Mouse (Mus musculus): ENCODE results near the gene Phf20. TPM values are rescaled to one million over a fixed set of nuclear protein-coding genes. Genes with fewer than 3 reads are reported as not detected.
A peak's percentile ranks its signal among the peaks of the same experiment; 100 is the strongest.
"Not testable (repeated sequence)": the region's sequence is repeated elsewhere in the genome, so short reads cannot be mapped to it uniquely, and the experiment has no call there.

The Phf20 gene
- polyA plus RNA-seq, 1 experiment from 2014 or later = 119 TPM

- Histone ChIP-seq H3K36me3 (ENCODE audit: control insufficient read depth, insufficient read depth, low read length) (peaks cover 24% of the 10 kb centered on the region), H3K4me3 (ENCODE audit: low read depth, low read length) (peak overlapping the region; percentile 100), H3K27me3 (ENCODE audit: control insufficient read depth, insufficient read depth, low read length) (no peaks in the 10 kb centered on the region), H3K9me3 (ENCODE audit: control insufficient read depth, low read length) (no peaks in the 10 kb centered on the region), H3K9ac (replicated peaks; ENCODE audit: low read depth, low read length) (peak overlapping the region; percentile 100), H3K4me2 (ENCODE audit: low read depth, low read length) (no peak overlapping the region; the same call in 1 of the 2 replicates), H3K4me1 (ENCODE audit: control insufficient read depth, insufficient read depth, low read length) (peaks cover 27% of the 10 kb centered on the region), H3K27ac (ENCODE audit: low read depth, low read length) (peak overlapping the region; percentile 99)
- 0% methylated on average over 34 of the region's 41 CpGs for WGBS
- ATAC-seq (ENCODE audit: low read depth) = peak; percentile 29; the same call in 1 of the 2 replicates
Measured at GRCm38 (mm10) chr2:156179796-156180093, 16.5 kb upstream of the Phf20 start.

GRCm38 (mm10) chr2:156180094-156180821, 16.0 kb upstream of the Phf20 start, which contains the start of gene Rbm39:
Gene Rbm39, minus strand, starts transcription at chr2:156180238.
- H3K4me1 ChIP-seq (ENCODE audit: control insufficient read depth, insufficient read depth, low read length) = peaks cover 27% of the 10 kb centered on the region
- H3K9ac ChIP-seq (replicated peaks; ENCODE audit: low read depth, low read length) = peak within 1 kb of the TSS; percentile 100
- WGBS = under 1% methylated on average over 47 of the region's 47 CpGs
- peak within 1 kb of the TSS; percentile 100 for H3K4me3 ChIP-seq (ENCODE audit: low read depth, low read length)
- H3K9me3 ChIP-seq (ENCODE audit: control insufficient read depth, low read length) = no peaks in the 10 kb centered on the region
- peak within 1 kb of the TSS; percentile 90 for H3K4me2 ChIP-seq (ENCODE audit: low read depth, low read length)
- no peaks in the 10 kb centered on the region for H3K27me3 ChIP-seq (ENCODE audit: control insufficient read depth, insufficient read depth, low read length)
- peaks cover 24% of the 10 kb centered on the region for H3K36me3 ChIP-seq (ENCODE audit: control insufficient read depth, insufficient read depth, low read length)
- H3K27ac ChIP-seq (ENCODE audit: low read depth, low read length) = peak within 1 kb of the TSS; percentile 99
- peak; percentile 98 for ATAC-seq (ENCODE audit: low read depth)

GRCm38 (mm10) chr2:156180824-156181590, 15.3 kb upstream of the Phf20 start:
- no peak for ATAC-seq (ENCODE audit: low read depth)
- peak overlapping the region; percentile 99 for H3K27ac ChIP-seq (ENCODE audit: low read depth, low read length)
- WGBS = 11% methylated on average over 8 of the region's 8 CpGs

GRCm38 (mm10) chr2:156181592-156181991, 14.7 kb upstream of the Phf20 start:
- Histone ChIP-seq H3K27ac (ENCODE audit: low read depth, low read length) (no peak overlapping the region), H3K4me3 (ENCODE audit: low read depth, low read length) (no peak overlapping the region), H3K27me3 (ENCODE audit: control insufficient read depth, insufficient read depth, low read length) (no peaks in the 10 kb centered on the region), H3K36me3 (ENCODE audit: control insufficient read depth, insufficient read depth, low read length) (peaks cover 16% of the 10 kb centered on the region), H3K9ac (replicated peaks; ENCODE audit: low read depth, low read length) (no peak overlapping the region), H3K4me1 (ENCODE audit: control insufficient read depth, insufficient read depth, low read length) (peaks cover 27% of the 10 kb centered on the region), H3K4me2 (ENCODE audit: low read depth, low read length) (peak overlapping the region; percentile 67; the same call in 1 of the 2 replicates), H3K9me3 (ENCODE audit: control insufficient read depth, low read length) (no peaks in the 10 kb centered on the region)
- 57% methylated on average over 2 of the region's 2 CpGs for WGBS
- ATAC-seq (ENCODE audit: low read depth) = no peak

More at GRCm38 (mm10) chr2:156180824-156181590, 15.3 kb upstream of the Phf20 start:
- peaks cover 19% of the 10 kb centered on the region for H3K36me3 ChIP-seq (ENCODE audit: control insufficient read depth, insufficient read depth, low read length)
- H3K9me3 ChIP-seq (ENCODE audit: control insufficient read depth, low read length) = no peaks in the 10 kb centered on the region
- peak overlapping the region; percentile 67 for H3K4me2 ChIP-seq (ENCODE audit: low read depth, low read length)
- peak overlapping the region; percentile 100 for H3K9ac ChIP-seq (replicated peaks; ENCODE audit: low read depth, low read length)
- H3K4me3 ChIP-seq (ENCODE audit: low read depth, low read length) = peak overlapping the region; percentile 100
- no peaks in the 10 kb centered on the region for H3K27me3 ChIP-seq (ENCODE audit: control insufficient read depth, insufficient read depth, low read length)
- H3K4me1 ChIP-seq (ENCODE audit: control insufficient read depth, insufficient read depth, low read length) = peaks cover 27% of the 10 kb centered on the region

GRCm38 (mm10) chr2:156189241-156189640, 7.0 kb upstream of the Phf20 start:
- not testable (repeated sequence) for H3K4me2 ChIP-seq (ENCODE audit: low read depth, low read length); H3K27ac ChIP-seq (ENCODE audit: low read depth, low read length); ATAC-seq (ENCODE audit: low read depth); H3K9ac ChIP-seq (replicated peaks; ENCODE audit: low read depth, low read length); H3K27me3 ChIP-seq (ENCODE audit: control insufficient read depth, insufficient read depth, low read length); H3K4me3 ChIP-seq (ENCODE audit: low read depth, low read length); H3K36me3 ChIP-seq (ENCODE audit: control insufficient read depth, insufficient read depth, low read length); H3K4me1 ChIP-seq (ENCODE audit: control insufficient read depth, insufficient read depth, low read length); H3K9me3 ChIP-seq (ENCODE audit: control insufficient read depth, low read length)
- WGBS = 87% methylated on average over 7 of the region's 7 CpGs

- ATAC-seq (ENCODE audit: low read depth) = no peak
- H3K4me3 ChIP-seq (ENCODE audit: low read depth, low read length) = no peak overlapping the region
- no peak overlapping the region for H3K27ac ChIP-seq (ENCODE audit: low read depth, low read length)
- H3K36me3 ChIP-seq (ENCODE audit: control insufficient read depth, insufficient read depth, low read length) = no peaks in the 10 kb centered on the region
- H3K4me1 ChIP-seq (ENCODE audit: control insufficient read depth, insufficient read depth, low read length) = no peaks in the 10 kb centered on the region
- no peaks in the 10 kb centered on the region for H3K9me3 ChIP-seq (ENCODE audit: control insufficient read depth, low read length)
- 88% methylated on average over 14 of the region's 14 CpGs for WGBS
- H3K27me3 ChIP-seq (ENCODE audit: control insufficient read depth, insufficient read depth, low read length) = no peaks in the 10 kb centered on the region
- H3K9ac ChIP-seq (replicated peaks; ENCODE audit: low read depth, low read length) = no peak overlapping the region
- no peak overlapping the region for H3K4me2 ChIP-seq (ENCODE audit: low read depth, low read length)
Measured at GRCm38 (mm10) chr2:156190004-156190896, 6.0 kb upstream of the Phf20 start.

GRCm38 (mm10) chr2:156191540-156191939, 4.7 kb upstream of the Phf20 start:
- no peaks in the 10 kb centered on the region for H3K36me3 ChIP-seq (ENCODE audit: control insufficient read depth, insufficient read depth, low read length)
- H3K4me2 ChIP-seq (ENCODE audit: low read depth, low read length) = no peak overlapping the region
- H3K4me1 ChIP-seq (ENCODE audit: control insufficient read depth, insufficient read depth, low read length) = 0 out of 2 replicates have a peak, but pooled peaks cover 2% of the 10 kb centered on the region
- no peak for ATAC-seq (ENCODE audit: low read depth)
- H3K9me3 ChIP-seq (ENCODE audit: control insufficient read depth, low read length) = no peaks in the 10 kb centered on the region
- no peak overlapping the region for H3K9ac ChIP-seq (replicated peaks; ENCODE audit: low read depth, low read length)
- no peak overlapping the region for H3K27ac ChIP-seq (ENCODE audit: low read depth, low read length)
- H3K27me3 ChIP-seq (ENCODE audit: control insufficient read depth, insufficient read depth, low read length) = no peaks in the 10 kb centered on the region
- 97% methylated on average over 2 of the region's 2 CpGs for WGBS
- H3K4me3 ChIP-seq (ENCODE audit: low read depth, low read length) = no peak overlapping the region

GRCm38 (mm10) chr2:156192068-156192467, 4.2 kb upstream of the Phf20 start:
- Histone ChIP-seq H3K27me3 (ENCODE audit: control insufficient read depth, insufficient read depth, low read length) (no peaks in the 10 kb centered on the region), H3K9me3 (ENCODE audit: control insufficient read depth, low read length) (no peaks in the 10 kb centered on the region), H3K36me3 (ENCODE audit: control insufficient read depth, insufficient read depth, low read length) (no peaks in the 10 kb centered on the region), H3K27ac (ENCODE audit: low read depth, low read length) (no peak overlapping the region), H3K4me1 (ENCODE audit: control insufficient read depth, insufficient read depth, low read length) (0 out of 2 replicates have a peak, but pooled peaks cover 2% of the 10 kb centered on the region), H3K9ac (replicated peaks; ENCODE audit: low read depth, low read length) (no peak overlapping the region), H3K4me3 (ENCODE audit: low read depth, low read length) (no peak overlapping the region), H3K4me2 (ENCODE audit: low read depth, low read length) (no peak overlapping the region)
- ATAC-seq (ENCODE audit: low read depth) = no peak
- 76% methylated on average over 2 of the region's 2 CpGs for WGBS

All from neural tube, embryonic 14.5 days (tissue).